Comparison of ENCODE assay signal across 18 mouse cellular contexts in genomic region chr17:43058277-43059025, GRCm38 (mm10). TPM values are rescaled to one million over a fixed set of nuclear protein-coding genes. Genes with fewer than 3 reads are reported as not detected.
A peak's percentile ranks its signal among the peaks of the same experiment; 100 is the strongest.
DNase-seq lines count a peak whose midpoint lies in the region; ATAC-seq and TF ChIP-seq lines count a peak whose summit lies in the region.
"Had no signal": no experiment of that assay in that cellular context is flagged by ENCODE, and none has a peak within 500 bp of the region (broad histone marks: within the 10 kb centered on the region; RNA-seq: fewer than 3 reads in every experiment).

No protein-coding gene starts in this region.

- H3K9ac ChIP-seq in heart, embryonic 16.5 days (ENCODE audit: low read length), result no peak overlapping the region
- H3K9ac ChIP-seq in CH12.LX (ENCODE audit: insufficient read depth, low read depth), result no peak overlapping the region
- H3K9ac ChIP-seq in liver, adult 2 months (ENCODE audit: low read depth, low read length), result no peak overlapping the region

- H3K4me1 ChIP-seq in heart, embryonic 16.5 days (ENCODE audit: control insufficient read depth, insufficient read depth, low read length), result peaks cover 6% of the 10 kb centered on the region; the same call in 1 of the 2 replicates
- H3K4me1 ChIP-seq in CH12.LX (ENCODE audit: control insufficient read depth in 1 of 2, insufficient read depth in 2 of 2), result peaks cover 0 to 5% of the 10 kb centered on the region in 2 experiments; a peak in 1 of 4 replicates
- H3K4me1 ChIP-seq in liver, adult 2 months (ENCODE audit: control insufficient read depth, insufficient read depth, low read length), result no peaks in the 10 kb centered on the region
- H3K4me1 ChIP-seq in megakaryocyte, embryonic 14.5 days, result peaks cover 59% of the 10 kb centered on the region

- peak; percentile 4; the same call in 1 of the 2 replicates for ATAC-seq in heart, embryonic 16.5 days (replicated peaks; ENCODE audit: extremely low read depth, insufficient read depth, low FRiP score)
- ATAC-seq: intestine, embryonic 16.5 days had no signal

- H3K27me3 ChIP-seq in heart, embryonic 16.5 days (ENCODE audit: control insufficient read depth, insufficient read depth, low read length), result no peaks in the 10 kb centered on the region
- no peaks in the 10 kb centered on the region for H3K27me3 ChIP-seq in CH12.LX (replicated peaks)
- H3K27me3 ChIP-seq in liver, adult 2 months (ENCODE audit: control insufficient read depth, insufficient read depth, low read length), result no peaks in the 10 kb centered on the region
- H3K27me3 ChIP-seq in megakaryocyte, embryonic 14.5 days (replicated peaks), result no peaks in the 10 kb centered on the region

- H3K4me3 ChIP-seq in heart, embryonic 16.5 days (ENCODE audit: low read length), result no peak overlapping the region
- H3K4me3 ChIP-seq in CH12.LX (replicated peaks in 1 of 3; ENCODE audit: low read depth in 2 of 3, low read length in 2 of 3, poor library complexity in 1 of 3), result no peak overlapping the region
- no peak overlapping the region for H3K4me3 ChIP-seq in liver, adult 2 months (ENCODE audit: insufficient read depth, low read depth, low read length)
- peak overlapping the region; percentile 65 for H3K4me3 ChIP-seq in megakaryocyte, embryonic 14.5 days (replicated peaks)

- no peaks in the 10 kb centered on the region for H3K36me3 ChIP-seq in heart, embryonic 16.5 days (ENCODE audit: control insufficient read depth, insufficient read depth)
- H3K36me3 ChIP-seq in CH12.LX (replicated peaks in 1 of 2; ENCODE audit: control insufficient read depth in 1 of 2, insufficient read depth in 1 of 2, low read length in 1 of 2), result no peaks in the 10 kb centered on the region
- no peaks in the 10 kb centered on the region for H3K36me3 ChIP-seq in liver, adult 2 months (ENCODE audit: control insufficient read depth, insufficient read depth, low read length)
- peaks cover 79% of the 10 kb centered on the region for H3K36me3 ChIP-seq in megakaryocyte, embryonic 14.5 days (replicated peaks; ENCODE audit: low read length)

- 36% methylated on average over 11 of the region's 11 CpGs for WGBS in heart, embryonic 16.5 days
- WGBS in liver, adult 2 months, result 75% methylated on average over 11 of the region's 11 CpGs

- no peaks in the 10 kb centered on the region for H3K79me2 ChIP-seq in CH12.LX (replicated peaks; ENCODE audit: control insufficient read depth, extremely low read depth, insufficient read depth, poor library complexity, severe bottlenecking)
- no peaks in the 10 kb centered on the region for H3K79me2 ChIP-seq in liver, adult 2 months (ENCODE audit: control insufficient read depth, insufficient read depth, low read length)

- in situ Hi-C loops in CH12.LX (cut with MboI; ENCODE audit: low pct_ligation_motif_present, low pct_unique_long_range_greater_than_20kb, low sequenced_read_pairs), result no loop called here

- no peak overlapping the region for H3K27ac ChIP-seq in heart, embryonic 16.5 days (ENCODE audit: low read length)
- no peak overlapping the region for H3K27ac ChIP-seq in CH12.LX (ENCODE audit: insufficient read depth, low read depth)
- H3K27ac ChIP-seq in liver, adult 2 months (replicated peaks; ENCODE audit: insufficient read depth, low read depth, low read length), result no peak overlapping the region
- H3K27ac ChIP-seq: kidney, postnatal 0 days had no signal

- H3K4me2 ChIP-seq in heart, embryonic 16.5 days (ENCODE audit: low read depth, low read length), result no peak overlapping the region
- no peak overlapping the region for H3K4me2 ChIP-seq in CH12.LX (ENCODE audit: insufficient read depth, low read depth, poor library complexity, severe bottlenecking)

- no peaks in the 10 kb centered on the region for H3K9me3 ChIP-seq in heart, embryonic 16.5 days (replicated peaks; ENCODE audit: control insufficient read depth, low read length)
- peaks cover 38% of the 10 kb centered on the region for H3K9me3 ChIP-seq in CH12.LX (replicated peaks; ENCODE audit: low read length)
- no peaks in the 10 kb centered on the region for H3K9me3 ChIP-seq in megakaryocyte, embryonic 14.5 days

- TF ChIP-seq POLR2A in CH12.LX (IDR thresholded peaks at IDR 0.05; ENCODE audit: low read depth, low read length), result no peak
- no peak for TF ChIP-seq POLR2A in liver, adult 2 months (IDR thresholded peaks at IDR 0.05; ENCODE audit: extremely low read depth, insufficient read depth, low read length)

- DNase-seq in heart, adult 11 months, result no peak
- DNase-seq in CH12.LX (ENCODE audit: extremely low read depth) (peak; percentile 16), adipocyte (ENCODE audit: low spot score) (no peak)
- DNase-seq in liver, adult 2 months (ENCODE audit: extremely low read depth, low read depth, low spot score), result peak; percentile 6
- no peak for DNase-seq in ovary, postnatal 10 days (ENCODE audit: low spot score)
- no peak for DNase-seq in T-cell, adult 2 months (ENCODE audit: low spot score)
- DNase-seq: cerebellum, postnatal 14 days; gastrocnemius, postnatal 36 days; heart, postnatal 4 days; layer of hippocampus, adult 9-11 months; lung, adult 18-20 months; midbrain, embryonic 14.5 days; retina, postnatal 1 day; thymus, adult 18-20 months had no signal

- no peak for TF ChIP-seq CTCF in CH12.LX (conservative IDR thresholded peaks at IDR 0.05 in 1 of 2, IDR thresholded peaks at IDR 0.05 in 1 of 2; ENCODE audit: low read depth in 2 of 2, low read length in 2 of 2)
- no peak for TF ChIP-seq CTCF in liver, adult 2 months (IDR thresholded peaks at IDR 0.05; ENCODE audit: low read depth, low read length)

- dilution Hi-C loops in CH12.LX (cut with MboI; ENCODE audit: extremely low pct_ligation_motif_present, extremely low pct_unique_long_range_greater_than_20kb, low sequenced_read_pairs), result no loop called here

- no peak for TF ChIP-seq EP300 in CH12.LX (IDR thresholded peaks at IDR 0.05; ENCODE audit: low read length)

- TF ChIP-seq RAD21 in CH12.LX (IDR thresholded peaks at IDR 0.05; ENCODE audit: low read depth, low read length), result no peak

TF ChIP-seq in CH12.LX, 34 proteins besides CTCF, POLR2A, EP300 and RAD21:
- TF ChIP-seq JUND (conservative IDR thresholded peaks at IDR 0.05; ENCODE audit: low read depth, low read length) (no peak), MXI1 (IDR thresholded peaks at IDR 0.05; ENCODE audit: low read depth, low read length) (no peak), ETS1 (conservative IDR thresholded peaks at IDR 0.05; ENCODE audit: low read depth, low read length) (no peak), USF1 (IDR thresholded peaks at IDR 0.05; ENCODE audit: low read depth, low read length) (no peak), CHD2 (IDR thresholded peaks at IDR 0.05; ENCODE audit: low read length) (no peak), KAT2A (IDR thresholded peaks at IDR 0.05; ENCODE audit: insufficient replicate concordance, low read length) (no peak), ZNF384 (IDR thresholded peaks at IDR 0.05; ENCODE audit: low read depth, low read length) (no peak), UBTF (IDR thresholded peaks at IDR 0.05; ENCODE audit: low read depth, low read length) (no peak), NELFE (IDR thresholded peaks at IDR 0.05; ENCODE audit: low read depth, low read length) (no peak), MYC (IDR thresholded peaks at IDR 0.05; ENCODE audit: low read depth, low read length) (no peak), JUN (IDR thresholded peaks at IDR 0.05; ENCODE audit: insufficient read depth, low read depth, low read length) (no peak), ZMIZ1 (IDR thresholded peaks at IDR 0.05; ENCODE audit: low read depth, low read length) (no peak), MAFK (IDR thresholded peaks at IDR 0.05; ENCODE audit: insufficient replicate concordance, low read length) (no peak), BHLHE40 (IDR thresholded peaks at IDR 0.05; ENCODE audit: low read depth, low read length) (no peak), TCF12 (IDR thresholded peaks at IDR 0.05; ENCODE audit: low read depth, low read length) (no peak), GABPA (IDR thresholded peaks at IDR 0.05; ENCODE audit: insufficient replicate concordance, low read depth, low read length) (no peak)
TF ChIP-seq in CH12.LX: peak in this region for 0.

RNA-seq across cellular contexts. Expression of gene Tnfrsf21, which starts 42.1 kb away (rescaled TPM):
- 11.4 and 12.5 TPM in 2 replicates for polyA plus RNA-seq in heart, embryonic 16.5 days (2015; fragmentation: Nextera tagmentation; extraction: Ambion mirVana)
- total RNA-seq in CH12.LX (2012; rRNA removed) (not detected in 2 replicates), CH12.LX (2014; rRNA removed) (0.14 TPM in 1 of 2 replicates, not detected in the other)
- 0.10 and 0.14 TPM in 2 replicates for polyA plus RNA-seq in CH12.LX (2012; ENCODE audit: insufficient read length, low read depth)
- 3.8 and 6.0 TPM in 2 replicates for total RNA-seq in liver, adult 2 months (2014; rRNA removed)
- polyA plus RNA-seq in liver, adult 2 months (2012; rRNA removed), result 4.1 and 4.8 TPM in 2 replicates
- 13.5 and 14.1 TPM in 2 replicates for polyA plus RNA-seq in megakaryocyte, embryonic 14.5 days (2012; ENCODE audit: insufficient read depth, low replicate concordance)

Comparison
In these comparisons a context has a peak if more than half of its experiments do, and no peak if none do; other contexts are left out.
1. DNase-seq: peak in CH12.LX (single experiment) and liver, adult 2 months (single experiment); none in heart, adult 11 months (single experiment), ovary, postnatal 10 days (single experiment), T-cell, adult 2 months (single experiment) and adipocyte (single experiment).